Mouse (Mus musculus) mouse embryonic stem cell (cell line): ENCODE measurements around the gene Gtpbp10.

Source experiments
- in situ Hi-C, 2 experiments: fragments of 300-500 bp; cut with MboI; formaldehyde crosslinking; loops; 1 replicate in 1 of 2; 3 replicates in 1 of 2; pipeline ENCODE4 v1.14.3; 2019 to 2020; ENCODE audit warnings: low sequenced_read_pairs in 2 of 2, low pct_unique_long_range_greater_than_20kb in 1 of 2, mixed read lengths in 1 of 2; ENCODE audit not compliant: unreplicated experiment in 1 of 2

The Gtpbp10 gene

DNA sequence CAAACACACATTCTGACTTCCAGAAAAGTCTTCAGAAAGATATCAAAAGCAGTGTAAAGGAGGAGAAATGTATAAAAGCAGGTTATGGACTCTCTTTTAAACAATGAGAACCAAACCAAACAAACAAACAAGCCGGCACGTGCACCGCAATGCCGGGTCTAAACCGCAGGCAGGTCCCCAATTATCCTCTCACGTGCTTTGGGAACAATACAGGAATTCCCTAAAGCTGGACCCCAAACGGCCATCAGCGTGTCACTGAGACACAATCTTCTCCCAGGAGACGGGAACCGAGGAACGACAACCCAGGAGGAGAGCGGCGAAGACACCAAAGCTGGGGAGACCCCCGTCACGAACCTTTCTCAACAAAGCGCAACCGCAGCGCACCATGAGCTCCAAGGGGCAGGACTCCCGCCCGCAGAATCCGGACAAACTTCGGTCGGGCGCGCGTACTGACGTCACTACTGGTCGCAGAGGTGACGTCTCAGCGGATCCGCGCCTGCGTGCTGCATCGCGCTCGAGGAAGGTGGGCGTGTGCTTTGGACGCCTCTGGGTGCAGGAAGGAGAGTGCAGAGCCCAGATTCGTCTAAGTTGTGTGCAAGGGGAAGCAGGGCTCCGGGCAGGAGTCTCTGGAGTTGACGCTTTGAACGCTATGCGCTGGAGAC, at the start of gene Gtpbp10:
Gtpbp10 (minus strand) TSS at position 460 of the 662 bp plus-strand sequence.
- in situ Hi-C loops = no loop called here

DNA sequence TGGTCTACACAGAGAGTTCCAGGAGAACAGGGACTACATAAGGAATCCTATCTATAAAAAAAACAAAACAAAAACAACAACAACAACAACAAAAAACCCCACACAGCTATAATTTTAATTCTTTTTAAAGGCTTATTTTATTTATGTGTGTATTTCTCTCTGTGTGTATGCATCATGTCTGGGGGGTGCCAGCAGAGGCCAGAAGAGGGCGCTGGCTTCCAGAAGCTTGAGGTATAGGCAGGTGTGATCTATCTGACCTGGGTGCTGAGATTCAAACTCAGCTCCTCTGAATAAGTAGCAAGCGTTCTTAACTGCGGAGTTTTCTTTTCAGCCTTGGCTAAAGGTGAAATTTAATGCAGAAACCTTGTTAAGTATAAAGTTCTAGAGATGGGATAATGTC, 28.3 kb upstream of the Gtpbp10 start:
- in situ Hi-C loops = no loop called here

DNA sequence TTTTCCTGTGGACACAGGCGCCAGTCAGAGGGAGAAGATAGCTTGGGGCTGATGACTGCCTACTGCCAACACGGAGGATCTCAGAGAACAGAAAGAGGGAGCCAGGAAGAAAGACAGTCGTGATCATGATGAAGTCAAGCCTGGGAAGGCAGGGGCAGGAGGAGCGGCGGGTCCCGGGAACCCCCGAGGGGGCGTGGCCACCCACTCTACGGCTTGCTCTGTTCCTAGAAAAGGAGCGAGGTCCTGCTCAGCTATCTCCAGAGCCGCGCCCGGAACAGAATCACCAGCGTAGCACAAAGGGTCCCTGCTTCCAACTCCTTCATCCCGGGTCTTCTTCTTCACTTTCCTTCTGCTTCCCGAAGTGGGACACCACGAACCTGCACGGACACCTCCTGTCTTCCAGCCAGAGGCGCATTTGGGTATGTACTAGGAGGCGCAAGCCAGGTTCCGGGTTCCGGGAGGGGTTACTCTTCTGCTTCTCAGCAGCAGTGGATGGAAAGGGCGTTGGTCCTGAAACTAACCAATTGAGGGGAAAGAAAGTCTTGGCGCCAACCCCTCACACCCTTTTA, 14.5 kb upstream of the Gtpbp10 start, which contains the start of gene Gm8773:
Gm8773 (plus strand) TSS at position 51 of the 569 bp plus-strand sequence.
- in situ Hi-C loops = no loop called here

DNA sequence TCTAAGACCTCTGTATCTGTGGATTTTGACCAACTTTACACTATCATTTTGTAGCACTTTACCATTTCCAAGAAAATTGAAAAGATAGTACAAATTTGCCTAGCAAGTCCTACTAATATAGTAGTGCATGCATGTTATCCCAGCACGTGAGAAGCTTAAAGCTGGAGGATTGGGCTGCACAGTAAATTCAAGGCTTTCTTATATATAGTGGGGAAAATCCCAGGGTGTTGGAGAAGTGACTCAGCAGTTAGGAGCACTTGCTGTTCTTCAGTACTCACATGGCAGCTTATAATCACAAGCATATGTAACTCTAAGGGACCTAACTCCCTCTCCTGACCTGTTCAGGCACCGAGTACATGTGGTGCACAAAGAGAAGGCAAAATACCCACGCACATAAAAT, 3.1 kb upstream of the Gtpbp10 start:
- in situ Hi-C loops = no loop called here

DNA sequence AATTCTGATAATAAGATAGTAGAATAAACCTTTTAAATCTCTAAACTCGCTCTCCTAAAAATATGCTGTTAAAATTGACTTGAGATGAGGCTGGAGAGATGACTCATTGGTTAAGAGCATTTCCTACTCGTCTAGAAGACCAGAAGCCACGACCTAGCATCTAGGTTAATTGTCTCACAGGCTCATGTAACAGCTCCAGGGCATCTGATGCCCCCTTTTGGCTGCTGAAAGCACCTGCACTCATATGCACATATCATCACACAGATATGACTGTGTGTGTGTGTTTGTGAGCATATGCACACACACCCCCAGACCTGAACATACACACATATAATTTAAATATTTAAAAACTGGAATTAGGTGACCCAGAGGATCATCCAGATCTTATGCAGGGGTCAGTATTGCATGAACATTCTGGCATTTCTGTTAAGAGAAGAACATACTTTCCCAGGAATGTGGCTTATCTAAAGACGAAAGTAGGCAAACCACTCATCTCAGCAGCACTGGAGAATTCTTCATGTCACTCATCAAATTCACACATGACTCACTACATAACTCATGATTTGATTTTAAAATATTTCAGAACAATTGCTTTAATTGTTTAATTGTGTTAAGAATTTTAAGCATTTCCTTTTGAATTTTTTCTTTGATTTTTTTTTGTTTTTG, 1.8 kb upstream of the Gtpbp10 start:
- in situ Hi-C loops = no loop called here

DNA sequence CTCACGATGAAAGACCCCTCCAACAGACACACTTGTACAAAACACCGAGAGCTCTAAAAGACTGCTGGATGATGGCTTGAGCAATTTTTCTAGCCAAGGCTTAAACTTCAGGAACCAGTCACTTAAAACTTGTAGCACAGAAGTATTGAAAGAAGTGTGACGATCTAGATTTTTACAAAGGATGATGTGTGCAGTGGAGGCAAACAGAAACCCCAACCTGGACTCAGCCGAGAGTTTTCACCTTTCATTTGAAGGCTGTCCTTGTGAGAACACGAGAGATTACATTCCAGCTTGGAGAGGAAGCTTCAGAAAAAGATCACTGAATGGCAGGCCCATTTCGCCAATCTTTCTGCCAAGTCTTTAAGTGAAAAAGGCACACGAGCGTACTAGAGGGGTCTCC, 460 bp upstream of the Gtpbp10 start:
- in situ Hi-C loops = no loop called here

DNA sequence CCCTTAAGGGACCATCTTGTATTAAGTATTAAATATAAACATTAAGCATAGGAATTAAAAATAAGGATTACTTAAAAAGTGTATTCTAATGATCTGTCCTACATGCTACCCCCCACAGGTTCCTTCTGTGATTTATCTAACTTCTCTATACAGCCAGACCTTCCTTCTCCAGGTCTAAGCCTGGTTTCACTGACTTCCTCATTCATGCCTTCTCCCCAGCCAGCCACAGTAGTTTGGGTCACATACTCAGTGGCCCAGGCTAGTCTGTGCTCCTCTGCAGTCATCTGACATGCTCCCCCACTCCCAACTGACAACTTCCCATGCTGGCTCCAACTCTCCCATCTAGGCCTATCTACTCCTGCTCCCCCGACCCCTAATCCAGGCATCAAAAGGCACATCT, 8.2 kb downstream of the Gtpbp10 start:
- in situ Hi-C loops = no loop called here

DNA sequence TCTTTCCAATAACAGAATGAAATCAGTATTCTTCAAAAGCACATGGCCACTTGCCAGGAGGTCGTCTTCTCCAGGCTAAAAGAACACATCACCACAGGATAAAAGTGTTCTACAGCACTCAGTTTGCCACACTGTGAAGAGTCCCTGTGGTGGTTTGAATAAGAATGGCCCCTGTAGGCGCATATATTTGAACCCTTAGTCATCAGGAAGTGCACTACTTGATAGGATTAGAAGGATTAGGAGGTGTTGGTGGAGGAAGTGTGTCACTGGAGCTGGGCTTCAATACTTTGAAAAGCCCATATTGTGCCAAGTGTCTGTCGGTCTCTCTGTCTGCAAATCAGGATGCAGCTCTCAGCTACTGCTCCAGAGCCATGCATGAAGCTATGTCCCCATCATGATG, 19.0 kb downstream of the Gtpbp10 start:
- in situ Hi-C loops = no loop called here

DNA sequence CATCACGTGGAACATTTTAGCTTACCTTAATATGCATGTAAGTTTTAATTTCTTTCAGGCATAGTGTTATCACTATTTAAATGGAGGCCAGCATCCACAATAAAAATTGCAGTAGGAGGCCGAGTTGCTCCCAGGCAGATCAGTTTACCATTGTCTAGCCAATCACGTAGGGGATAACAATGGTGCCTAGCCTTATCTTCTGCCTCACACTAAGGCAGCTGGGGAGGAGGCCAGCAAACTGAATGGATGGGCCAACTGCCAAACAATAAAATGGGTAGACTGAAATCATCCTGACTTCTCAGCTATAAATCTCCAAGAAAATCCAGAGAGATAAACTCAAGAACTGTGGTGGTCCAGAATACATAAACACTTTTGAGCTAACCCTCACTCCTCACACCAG, 19.6 kb downstream of the Gtpbp10 start:
- in situ Hi-C loops = no loop called here

DNA sequence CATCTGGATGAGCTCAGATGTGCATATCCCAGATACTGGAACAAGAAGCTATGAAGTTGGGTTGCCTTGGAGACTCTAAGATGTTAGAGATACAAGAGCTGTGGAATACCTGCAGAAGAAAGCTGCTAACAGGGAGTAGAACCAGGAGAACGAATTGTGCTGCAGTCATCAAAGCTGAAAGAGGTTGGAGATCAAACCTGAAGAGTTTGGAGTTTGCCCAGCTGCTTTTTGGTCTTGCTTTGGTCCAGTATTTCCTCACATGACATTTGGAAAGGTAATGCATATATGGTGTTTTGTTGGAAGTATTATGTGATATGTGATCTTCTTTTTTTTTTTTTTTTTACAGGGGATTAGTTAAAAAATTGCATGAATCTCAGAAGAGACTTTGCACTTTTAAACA, 23.2 kb downstream of the Gtpbp10 start:
- in situ Hi-C loops = no loop called here

DNA sequence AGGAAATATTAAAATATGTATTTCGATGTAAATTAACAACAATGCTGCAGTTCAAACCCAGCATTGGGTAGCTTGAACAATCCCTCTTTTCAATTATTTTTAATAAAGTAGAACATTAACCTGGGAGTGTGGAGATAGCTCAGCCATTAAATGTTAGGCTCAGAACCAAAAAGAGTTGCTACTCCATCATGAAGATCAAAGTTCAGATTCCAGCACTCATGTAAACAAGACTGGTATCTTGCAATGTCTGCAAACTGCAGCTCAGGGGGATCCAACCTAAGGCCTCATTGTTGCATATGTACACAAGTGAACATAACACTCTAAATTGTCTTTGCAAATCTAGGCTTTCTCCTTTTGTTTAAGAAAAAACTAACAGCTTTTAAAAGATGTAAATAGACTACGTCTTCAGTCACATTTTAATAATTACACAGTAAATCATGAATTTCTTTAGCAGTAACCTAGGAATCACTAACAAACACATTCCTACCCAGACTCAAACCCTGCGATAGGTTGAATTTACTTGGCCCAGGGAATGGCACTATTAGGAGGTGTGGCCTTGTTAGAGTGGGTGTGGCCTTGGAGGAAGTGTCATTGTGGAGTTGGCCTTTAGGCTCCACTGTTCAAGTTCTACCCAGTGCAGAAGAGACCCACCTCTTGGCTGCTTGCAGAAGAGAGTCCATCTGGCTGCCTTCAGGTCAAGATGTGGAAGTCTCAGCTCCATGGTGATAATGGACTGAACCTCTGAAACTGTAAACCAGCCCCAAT, 25.5 kb downstream of the Gtpbp10 start:
- in situ Hi-C loops = no loop called here

DNA sequence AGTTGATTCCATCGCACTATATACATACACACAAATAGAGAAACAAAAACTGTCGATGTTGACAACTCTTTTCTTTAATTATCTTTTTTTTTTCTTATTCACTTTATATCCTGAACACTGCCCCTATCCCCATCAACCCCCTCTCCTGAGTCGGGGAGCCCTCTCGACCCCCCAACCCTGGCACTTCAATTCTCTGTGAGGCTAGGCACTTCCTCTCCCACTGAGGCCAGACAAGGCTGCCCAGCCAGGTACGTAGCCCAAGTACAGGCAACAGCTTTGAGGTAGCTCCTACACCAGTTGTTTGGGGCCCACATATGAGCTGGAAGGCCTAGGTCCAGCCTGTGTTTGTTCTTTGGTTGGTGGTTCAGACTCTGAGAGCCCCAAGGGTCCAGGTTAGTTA, 43.9 kb downstream of the Gtpbp10 start:
- in situ Hi-C loops = no loop called here

DNA sequence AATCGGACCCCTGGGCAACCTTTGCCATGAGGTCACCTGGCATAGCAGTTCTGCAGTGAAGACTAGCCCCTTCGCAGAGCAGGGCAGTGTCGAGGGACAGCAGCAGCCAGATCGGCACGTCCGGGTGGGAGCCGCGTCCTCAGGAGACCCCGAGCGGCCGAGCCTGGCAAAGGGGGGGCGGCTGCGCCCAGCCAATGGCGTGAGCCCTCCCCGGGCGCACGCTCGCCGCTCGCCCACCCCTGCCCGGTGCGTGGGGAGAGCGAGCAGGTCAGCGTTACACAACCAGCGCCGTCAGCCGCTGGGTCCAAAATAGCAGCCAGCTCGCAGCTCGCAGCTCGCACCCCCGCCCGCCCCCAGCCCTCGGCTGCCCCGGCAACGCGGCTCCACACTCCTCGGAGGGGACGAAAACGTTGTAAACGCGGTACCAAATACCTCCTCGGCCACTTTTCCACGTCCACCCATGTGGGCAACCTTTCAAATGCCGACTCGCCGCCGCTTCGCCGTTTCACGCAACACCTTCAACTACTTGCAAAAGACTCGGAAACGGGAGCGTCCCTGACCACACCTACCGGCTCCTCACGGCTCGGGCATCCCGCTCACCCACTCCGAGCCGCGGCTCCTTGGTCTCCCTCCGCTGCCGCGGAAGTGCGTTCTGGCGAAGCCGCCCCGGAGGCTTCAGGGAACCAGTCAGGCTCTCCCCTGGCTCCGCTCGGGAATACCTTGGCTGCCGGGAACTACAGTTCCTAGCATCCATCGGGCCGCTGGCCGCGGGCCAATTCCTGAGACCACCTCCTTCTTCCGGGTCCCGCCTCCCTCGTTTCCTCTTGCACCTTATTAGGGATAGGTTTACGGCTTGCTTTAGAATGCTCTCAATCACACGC, 44.9 kb downstream of the Gtpbp10 start, which contains the start of gene Cldn12:
Cldn12 (minus strand) TSS at position 763 of the 881 bp plus-strand sequence.
- in situ Hi-C loops = no loop called here

DNA sequence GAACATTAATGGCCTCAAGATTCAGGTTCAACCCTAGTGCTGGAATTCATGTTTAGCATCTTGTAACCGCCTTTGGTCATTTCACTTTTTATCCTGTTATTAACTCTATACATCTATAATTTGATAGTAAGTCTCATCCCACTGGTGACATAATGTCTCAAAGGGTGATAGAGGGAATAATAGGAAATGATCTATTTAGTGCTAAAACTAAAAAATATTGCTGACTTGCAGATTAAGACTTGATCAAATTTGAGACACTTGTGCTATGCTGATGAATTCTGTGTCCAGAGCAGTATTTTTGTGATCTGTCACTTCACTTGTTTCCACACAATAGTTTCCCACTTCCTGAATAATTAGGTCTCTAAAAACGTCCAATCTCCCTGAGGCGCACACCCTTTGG, 47.9 kb downstream of the Gtpbp10 start:
- in situ Hi-C loops = no loop called here

DNA sequence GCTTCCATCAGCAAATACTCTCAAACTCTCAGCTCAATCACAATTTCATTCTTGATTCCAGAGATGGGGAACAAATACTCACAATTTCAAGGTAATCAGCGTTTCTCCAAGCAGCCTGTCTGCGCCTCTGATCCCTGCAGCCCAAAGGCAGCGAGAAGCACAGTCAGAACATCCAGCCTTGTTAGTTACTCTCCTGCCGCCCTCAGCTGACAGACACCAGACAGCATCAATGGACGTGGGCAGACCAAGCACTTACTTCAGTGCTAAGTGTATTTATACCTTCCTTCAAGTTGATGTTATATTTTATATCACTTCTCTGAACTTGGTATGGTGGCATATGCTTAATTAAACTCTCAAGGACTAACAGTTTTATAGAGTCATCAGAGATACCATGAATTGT, 48.3 kb downstream of the Gtpbp10 start:
- in situ Hi-C loops = no loop called here

DNA sequence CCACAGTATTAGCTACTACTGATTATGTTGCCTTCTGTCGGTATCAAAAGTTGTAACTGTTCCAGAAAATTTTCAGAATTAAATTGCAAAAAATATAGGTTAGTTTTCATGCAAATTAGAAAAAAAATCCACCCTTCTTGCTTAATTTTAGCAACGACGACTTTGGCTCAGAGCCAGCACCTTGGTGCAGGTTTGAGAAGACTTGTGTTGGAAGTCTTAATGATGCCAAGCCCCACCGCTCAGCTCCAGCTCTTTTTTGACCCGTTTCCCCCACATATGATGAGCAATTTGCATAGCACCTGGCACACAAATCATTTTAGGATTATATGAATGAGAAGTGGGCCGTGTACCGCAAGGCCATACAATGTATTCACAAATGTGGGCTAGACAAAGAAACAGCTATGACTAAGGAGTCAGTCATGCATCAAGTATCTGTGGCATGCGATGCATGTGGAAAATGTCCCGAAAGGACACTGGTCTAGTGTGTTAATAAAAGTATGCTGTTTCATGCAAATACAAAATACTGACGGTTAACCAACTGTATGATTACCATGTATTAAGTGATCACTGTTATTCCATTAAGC, 48.9 kb downstream of the Gtpbp10 start:
- in situ Hi-C loops = no loop called here

DNA sequence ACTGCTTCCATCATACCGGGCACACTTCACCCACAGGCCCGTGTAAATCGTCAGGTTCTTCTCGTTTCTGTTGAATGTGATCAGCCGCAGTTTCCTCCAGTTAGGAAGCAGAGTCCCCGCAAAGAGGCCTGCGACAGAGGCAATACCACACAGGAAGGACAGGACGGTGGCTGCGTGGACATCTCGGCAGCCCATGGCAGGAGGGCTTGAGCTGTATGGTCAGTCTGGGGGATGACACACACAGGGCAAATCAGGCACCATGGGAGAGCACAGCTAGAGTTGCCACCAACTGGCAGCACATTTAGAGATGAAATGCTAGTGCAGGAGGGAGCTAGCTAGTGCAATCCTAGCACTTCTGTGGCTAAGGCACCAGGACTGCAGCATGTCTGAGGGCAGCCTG, 51.1 kb downstream of the Gtpbp10 start:
- in situ Hi-C loops = no loop called here

DNA sequence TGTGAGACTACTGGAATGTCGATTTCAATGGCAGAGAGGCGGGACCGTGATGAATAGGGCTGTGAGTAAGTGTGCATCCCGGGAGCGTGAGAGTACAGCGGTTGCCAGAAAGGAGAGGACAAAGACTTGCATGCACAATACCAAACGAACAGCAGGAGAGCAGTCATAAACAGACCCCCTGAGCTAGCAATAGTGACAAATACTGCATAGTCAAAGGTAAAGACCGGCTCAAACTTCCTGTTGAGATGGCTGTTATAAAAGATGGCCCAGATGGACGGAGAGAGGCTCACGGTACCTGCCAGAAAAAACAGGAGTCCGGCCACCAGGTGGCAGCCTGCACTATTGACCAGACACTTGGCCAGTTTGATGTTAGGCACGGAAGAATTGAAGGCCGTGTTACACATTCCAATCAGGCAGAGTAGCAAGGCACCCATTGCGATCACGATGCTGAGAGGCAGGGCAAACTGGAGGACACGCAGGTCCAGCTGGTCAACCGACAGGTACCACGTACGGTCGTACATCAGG, 51.6 kb downstream of the Gtpbp10 start:
- in situ Hi-C loops = no loop called here
